Mouse (Mus musculus) activated CD4-positive, CD25-positive, alpha-beta regulatory T cell, adult 4 months (primary cell): ENCODE data around the gene Stxbp6. TPM values are rescaled to one million over a fixed set of nuclear protein-coding genes. Genes with fewer than 3 reads are reported as not detected.

Experiments
- ATAC-seq: one replicate; pipeline ENCODE4 v1.8.0; 2017
- polyA plus RNA-seq, 2 experiments: library from polyadenylated mRNA; unstranded; fragments of 100-300 nt; shearing (Covaris generic); gene quantifications; one replicate each; pipeline ENCODE4 v1.2.1; 2017

Gene Stxbp6
- polyA plus RNA-seq, 2 experiments from 2014 or later = not detected

GRCm38 (mm10) chr12:44993391-44993790, 81.1 kb downstream of the Stxbp6 start:
- ATAC-seq = no peak

DNA sequence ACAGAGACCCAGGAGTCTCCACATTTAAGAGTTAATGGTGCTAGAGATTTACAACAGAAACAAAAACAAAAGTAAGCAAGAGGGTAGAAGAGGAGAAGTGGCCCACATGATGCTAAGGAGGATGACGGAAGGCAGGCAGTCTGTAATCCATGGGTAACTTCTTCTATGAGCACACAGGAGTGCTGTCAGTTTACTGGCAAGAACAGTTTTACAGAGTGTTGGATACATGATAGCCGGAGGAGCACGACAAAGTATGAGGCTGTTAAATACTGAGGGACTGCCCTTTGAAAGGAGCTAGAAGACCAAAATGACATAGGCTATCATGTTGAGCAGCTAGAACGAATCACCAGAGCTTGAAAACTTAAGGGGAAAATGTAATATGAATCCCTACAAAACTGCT, 81.7 kb downstream of the Stxbp6 start:
- ATAC-seq = no peak

DNA sequence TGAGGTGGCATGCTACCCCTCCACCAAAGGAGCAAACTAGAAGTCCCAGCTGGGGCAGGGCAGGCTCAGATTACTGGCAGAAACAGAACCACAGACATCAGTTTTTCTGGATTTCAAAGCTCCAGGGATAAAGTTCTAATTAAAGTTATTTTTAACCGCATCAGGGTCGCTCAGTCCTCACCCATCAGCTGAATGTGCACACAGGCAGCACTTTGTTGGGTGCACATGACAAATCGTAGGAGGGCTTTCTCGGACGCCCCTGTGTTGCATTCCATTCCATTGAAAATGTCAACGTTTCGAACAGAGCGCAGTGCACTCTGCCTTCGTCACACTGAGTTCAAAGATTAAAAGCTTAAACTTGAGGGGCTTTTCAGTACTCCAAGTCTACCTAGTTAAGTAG, 84.1 kb downstream of the Stxbp6 start:
- no peak for ATAC-seq

DNA sequence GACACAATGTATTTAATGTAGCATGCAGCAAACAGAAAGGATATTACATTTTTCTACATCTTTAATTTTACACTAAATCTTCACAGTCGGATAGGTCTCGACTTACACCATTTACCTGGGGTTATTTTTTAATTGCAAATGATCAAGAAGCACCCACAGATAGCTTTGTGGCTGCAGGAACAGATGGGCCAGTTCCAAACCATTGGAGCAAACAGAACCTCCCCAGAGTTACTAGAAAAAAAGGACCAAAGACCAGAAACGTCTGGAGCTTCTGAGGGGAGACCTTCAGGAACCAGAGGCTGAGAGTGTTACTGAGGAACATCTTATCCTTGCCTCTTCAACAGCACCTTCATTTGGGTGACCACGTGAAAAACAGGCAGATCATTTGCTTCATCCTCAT, 85.5 kb downstream of the Stxbp6 start:
- ATAC-seq = no peak

DNA sequence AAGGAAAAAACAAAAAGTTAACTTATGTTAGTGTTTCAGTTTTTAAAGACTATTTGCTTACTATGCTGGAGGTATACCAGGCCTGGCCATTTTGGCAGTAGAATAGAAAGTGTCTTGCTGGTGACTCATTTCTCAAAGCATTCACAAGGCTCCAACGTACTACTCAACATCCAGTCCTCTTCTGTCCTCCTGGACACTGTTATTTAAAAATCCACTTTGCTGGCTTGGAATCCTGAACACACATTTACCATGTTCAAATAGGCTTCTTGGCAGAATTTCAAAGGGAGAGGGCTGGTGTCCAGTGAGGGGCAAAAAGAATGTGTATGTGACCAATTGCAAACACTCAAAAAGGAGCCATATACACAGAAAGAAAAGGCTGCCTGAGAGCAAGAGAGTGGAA, 86.7 kb downstream of the Stxbp6 start:
- no peak for ATAC-seq

DNA sequence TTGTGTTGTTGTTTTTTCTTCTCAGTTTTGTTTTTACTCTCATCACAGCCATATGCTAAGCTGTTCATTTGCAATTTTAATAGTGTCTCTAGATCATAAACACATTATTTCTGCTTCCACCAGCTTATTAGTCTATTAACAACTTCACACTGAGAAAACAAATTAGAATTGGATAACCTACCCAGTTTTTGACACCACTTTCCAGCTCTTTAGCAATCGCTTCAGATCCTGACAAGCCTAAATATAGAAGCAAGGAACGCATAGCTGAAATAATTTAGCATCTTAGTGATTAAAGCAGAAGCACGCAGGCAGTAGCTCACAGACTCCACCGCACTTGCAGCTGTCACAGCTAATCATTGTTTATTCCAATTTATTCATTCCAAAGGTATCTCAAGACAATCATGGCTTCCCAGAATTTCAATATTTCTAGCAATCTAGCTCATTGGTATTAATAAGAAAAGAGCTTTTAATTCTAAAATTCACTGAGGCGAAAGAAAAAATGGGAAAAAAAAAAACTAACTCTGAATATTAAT, 95.1 kb downstream of the Stxbp6 start:
- ATAC-seq = no peak

- no peak for ATAC-seq
Observed at GRCm38 (mm10) chr12:44975266-44975665, 99.2 kb downstream of the Stxbp6 start.

DNA sequence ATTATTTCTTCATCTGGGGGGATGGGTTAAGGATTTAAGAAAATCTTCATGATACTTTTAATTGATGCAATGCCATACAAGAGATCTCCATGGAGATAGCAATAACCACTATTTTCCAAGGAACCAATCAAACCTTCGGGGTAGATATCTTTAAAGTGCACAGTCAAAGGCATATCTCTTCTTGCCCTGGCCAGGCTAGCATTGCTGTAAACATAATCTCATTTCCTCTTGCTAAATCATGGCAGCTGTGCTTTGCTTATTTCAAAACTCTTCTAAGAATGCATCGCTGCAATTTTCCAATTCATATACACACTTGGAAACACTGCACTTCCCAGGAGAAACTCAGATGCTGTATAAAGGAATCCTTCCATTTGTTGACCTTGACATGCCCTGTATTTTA, 103.0 kb downstream of the Stxbp6 start:
- no peak for ATAC-seq

DNA sequence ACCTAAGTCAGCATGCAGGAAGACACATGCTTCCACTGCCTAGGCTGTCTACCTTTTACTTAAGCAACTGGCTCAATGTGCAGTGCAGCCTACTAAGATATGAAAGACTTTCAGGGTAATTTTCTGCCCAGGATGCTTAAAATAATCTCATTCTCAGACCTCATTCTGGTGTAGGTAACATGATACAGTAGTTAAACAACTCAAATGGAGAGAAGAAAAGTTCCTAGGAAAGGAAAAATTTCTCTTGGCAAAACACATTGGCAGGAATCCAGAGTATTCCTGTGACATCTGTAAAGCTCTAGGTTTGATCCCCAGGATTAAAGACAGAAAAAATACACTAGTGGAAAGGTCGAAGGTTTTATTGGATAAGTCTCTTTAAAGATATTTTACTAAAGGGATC, 107.1 kb downstream of the Stxbp6 start:
- no peak for ATAC-seq

DNA sequence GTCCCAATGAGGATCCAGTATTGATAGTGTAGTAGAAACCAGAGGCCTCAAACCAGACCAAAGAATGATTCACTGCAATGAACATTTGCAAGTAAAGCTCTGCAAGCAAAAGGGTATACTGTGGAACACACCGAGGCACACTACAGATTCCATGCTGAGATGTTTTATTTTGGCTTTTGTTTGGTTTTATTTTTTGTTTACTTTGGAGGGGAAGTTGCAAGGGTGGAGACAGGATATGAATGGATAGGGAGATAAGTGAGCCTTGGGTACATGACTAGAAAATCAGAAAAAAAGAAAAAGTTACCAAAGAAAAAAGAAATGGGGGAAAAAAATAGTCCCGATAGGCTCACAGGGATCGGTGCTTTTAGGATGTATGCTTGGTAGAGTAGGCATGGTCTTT, 117.0 kb downstream of the Stxbp6 start:
- no peak for ATAC-seq

DNA sequence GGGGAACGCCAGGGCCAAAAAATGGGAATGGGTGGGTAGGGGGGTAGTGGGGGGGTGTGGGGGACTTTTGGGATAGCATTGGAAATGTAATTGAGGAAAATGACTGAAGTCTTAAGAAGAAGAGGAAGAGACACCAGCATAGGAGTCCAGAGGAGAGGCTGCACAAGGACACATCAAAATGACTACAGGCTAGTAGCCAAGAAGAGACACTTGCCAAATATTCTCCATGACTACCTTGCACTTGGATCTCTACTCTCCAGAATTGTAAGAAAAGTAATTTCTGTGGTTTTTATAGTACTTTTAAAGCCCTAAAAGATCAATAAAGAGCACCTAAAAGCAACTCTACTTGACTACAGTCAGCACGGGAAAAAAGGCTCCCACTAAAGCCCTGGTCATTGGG, 121.4 kb downstream of the Stxbp6 start:
- ATAC-seq = no peak

DNA sequence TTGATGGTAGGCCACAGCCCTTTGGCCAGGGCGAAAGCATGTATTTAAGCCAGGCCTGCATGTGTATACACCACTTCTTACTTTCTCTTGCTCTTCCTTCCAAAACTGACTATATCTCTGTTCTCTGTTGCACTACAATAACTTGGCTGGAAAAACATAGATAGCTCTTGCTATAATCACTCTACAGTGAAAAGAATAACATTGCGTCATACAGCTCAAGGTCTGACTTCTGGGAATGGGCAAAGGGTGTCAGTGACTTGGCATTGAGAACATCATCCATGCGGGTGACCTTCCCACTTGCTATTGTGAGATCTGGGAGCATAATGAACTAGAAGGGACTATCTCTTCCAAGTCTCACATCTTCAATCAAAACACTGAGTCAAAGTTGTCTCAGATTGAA, 122.4 kb downstream of the Stxbp6 start:
- no peak for ATAC-seq

GRCm38 (mm10) chr12:44950559-44950958, 124.0 kb downstream of the Stxbp6 start:
- ATAC-seq = no peak

GRCm38 (mm10) chr12:44947823-44948222, 126.7 kb downstream of the Stxbp6 start:
- ATAC-seq = no peak

DNA sequence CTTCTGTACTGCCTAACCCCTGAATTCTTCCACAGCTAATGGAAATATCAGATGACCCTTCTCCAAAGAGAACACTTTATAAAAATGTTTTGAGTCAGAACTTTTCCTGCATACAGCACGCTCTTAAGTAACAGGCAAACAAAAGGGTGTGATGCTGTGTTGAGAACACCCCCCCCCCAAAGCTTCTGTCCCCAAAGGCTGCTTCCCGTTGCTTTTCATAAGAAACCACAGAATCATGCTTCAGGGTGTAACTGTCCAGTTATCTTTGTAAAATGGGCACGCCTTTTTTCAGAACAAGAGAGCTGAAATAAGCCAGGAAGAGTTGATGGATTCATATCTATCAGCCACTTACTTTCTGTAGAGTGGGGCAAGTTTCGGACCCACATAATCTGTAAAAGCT, 134.2 kb downstream of the Stxbp6 start:
- no peak for ATAC-seq

- ATAC-seq = no peak
Observed at GRCm38 (mm10) chr12:44939106-44939505, 135.4 kb downstream of the Stxbp6 start.

GRCm38 (mm10) chr12:44932954-44933353, 141.6 kb downstream of the Stxbp6 start:
- no peak for ATAC-seq

DNA sequence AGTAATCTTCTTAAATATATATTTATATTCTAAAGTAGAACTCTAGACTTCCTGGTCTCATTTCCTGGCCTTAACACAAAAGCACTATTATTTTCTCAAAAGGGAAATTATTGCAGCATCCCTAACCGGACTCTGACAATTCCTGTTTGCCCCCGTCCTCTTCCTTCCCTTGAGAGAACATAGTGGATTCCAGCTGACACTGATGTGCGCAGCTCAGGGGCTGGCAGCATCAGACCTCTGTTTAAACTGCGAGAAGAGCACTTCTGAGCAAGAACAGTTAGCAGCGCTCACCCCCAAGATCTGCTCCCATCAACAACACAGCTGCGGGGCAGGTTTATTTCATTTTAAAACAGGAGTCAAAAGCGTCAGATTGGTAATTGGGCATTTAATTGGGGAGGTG, 142.8 kb downstream of the Stxbp6 start:
- no peak for ATAC-seq

DNA sequence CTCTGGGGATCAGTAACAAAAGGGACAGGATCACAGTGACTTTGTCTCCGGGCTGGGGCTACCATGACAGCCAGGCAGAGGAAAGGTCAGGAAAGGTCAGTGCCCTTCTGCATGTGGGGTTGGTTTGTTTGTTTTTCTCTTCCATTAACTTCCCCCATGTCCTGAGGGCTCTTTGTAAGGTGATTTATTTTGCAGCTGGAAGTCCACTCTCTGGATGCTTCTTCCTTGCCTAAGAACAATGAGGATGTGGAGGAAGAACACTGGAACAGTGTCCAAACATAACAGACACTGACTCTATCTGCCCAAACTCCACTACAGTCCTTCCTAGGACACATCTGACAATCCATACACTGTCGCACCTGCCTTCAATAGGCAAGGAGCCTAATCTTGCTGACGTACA, 146.1 kb downstream of the Stxbp6 start:
- no peak for ATAC-seq

DNA sequence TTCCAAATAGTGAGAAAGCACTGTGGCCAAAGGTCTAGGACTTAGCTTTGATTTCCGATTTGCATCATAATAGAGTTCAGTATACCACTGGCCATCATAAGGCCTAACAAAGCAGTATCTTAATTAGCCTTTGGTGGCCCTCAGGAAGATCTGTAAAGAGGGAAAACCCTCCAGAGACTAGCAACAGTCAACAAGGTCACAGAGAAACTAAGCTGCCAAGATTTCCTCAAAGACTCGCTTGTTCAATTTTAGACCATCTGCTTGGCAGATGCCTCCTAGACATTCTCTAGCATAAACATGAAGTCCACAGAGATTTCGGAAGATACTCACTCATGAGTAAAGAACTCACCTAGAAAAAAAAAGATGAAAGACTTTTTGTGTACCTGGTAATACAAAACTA, 148.6 kb downstream of the Stxbp6 start:
- ATAC-seq = no peak

- no peak for ATAC-seq
Observed at GRCm38 (mm10) chr12:44923273-44923672, 151.2 kb downstream of the Stxbp6 start.

GRCm38 (mm10) chr12:44922241-44922640, 152.3 kb downstream of the Stxbp6 start:
- no peak for ATAC-seq

GRCm38 (mm10) chr12:44919613-44920012, 154.9 kb downstream of the Stxbp6 start:
- no peak for ATAC-seq

GRCm38 (mm10) chr12:44918929-44919328, 155.6 kb downstream of the Stxbp6 start:
- no peak for ATAC-seq

- ATAC-seq = no peak
Observed at GRCm38 (mm10) chr12:44913854-44914253, 160.7 kb downstream of the Stxbp6 start.
